Mouse (Mus musculus): Measurements from ENCODE around the gene Pkd2l1.

The Pkd2l1 gene

DNA sequence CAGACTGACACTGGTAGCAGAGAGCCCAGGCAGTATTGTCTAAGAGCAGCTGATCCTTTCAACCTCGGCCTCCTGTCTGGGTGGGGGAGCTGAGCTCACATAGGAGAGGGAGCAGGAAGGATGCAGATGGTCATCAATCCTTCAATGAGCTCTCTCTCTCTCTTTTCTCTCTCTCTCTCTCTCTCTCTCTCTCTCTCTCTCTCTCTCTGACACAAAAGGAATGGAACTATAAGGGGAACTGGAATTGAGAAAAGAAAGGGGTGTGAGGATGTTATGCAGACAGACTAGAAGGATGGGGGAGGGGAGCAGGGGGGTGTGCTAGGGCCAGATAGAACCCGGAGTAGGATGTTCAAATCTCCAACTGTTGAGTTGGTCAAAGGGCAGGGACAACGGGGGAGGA lies at the start of gene Pkd2l1:
Gene Pkd2l1 (minus strand): TSS at position 101 of the 400 bp plus-strand sequence.
- no peak for DNase-seq (ENCODE audit: low spot score in 2 of 2)

DNA sequence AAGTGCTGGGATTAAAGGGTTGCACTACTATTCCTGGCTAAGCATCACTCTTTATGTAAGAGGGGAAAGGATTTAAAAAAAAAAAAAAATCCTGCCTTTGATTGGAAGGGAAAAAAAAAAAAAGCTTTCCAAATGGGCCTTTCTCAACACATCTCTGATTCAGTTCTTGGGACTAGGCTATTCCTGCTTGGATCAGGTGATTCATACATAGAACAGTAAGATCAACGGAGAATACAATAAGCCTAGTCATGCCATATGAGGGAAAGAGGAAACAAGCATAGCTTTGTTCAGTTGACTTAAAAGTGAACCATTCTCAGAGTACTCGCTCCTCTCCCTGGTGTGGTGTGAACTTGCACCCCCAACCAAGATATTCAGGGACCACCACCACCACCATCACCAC lies 46.7 kb upstream of the Pkd2l1 start:
- no peak for DNase-seq (ENCODE audit: low spot score in 2 of 2)

DNA sequence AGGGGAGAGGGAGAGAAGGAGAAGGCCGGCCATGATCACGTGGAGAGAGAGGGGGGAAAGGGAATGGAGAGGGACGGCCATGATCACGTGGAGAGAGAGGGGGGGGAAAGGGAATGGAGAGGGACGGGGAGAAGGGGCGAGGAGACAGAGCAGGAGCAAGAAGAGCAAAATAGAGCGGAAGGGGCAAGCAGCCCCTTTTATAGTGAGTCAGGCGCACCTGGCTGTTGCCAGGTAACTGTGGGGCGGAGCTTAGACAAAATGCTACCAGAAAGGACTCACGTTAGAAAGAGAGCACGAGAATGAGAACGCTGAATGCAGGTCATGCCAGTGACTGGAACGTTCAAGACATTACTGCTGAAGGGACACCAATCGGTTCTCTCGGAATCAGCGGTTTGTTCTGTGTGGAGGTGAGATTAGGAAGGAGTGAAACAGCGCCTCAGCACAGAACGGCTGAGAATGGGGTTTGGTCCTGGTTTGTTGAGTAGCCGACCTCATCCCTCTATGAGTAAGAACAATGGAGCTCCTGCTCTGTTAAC lies 45.3 kb upstream of the Pkd2l1 start:
- no peak for DNase-seq (ENCODE audit: low spot score in 2 of 2)

DNA sequence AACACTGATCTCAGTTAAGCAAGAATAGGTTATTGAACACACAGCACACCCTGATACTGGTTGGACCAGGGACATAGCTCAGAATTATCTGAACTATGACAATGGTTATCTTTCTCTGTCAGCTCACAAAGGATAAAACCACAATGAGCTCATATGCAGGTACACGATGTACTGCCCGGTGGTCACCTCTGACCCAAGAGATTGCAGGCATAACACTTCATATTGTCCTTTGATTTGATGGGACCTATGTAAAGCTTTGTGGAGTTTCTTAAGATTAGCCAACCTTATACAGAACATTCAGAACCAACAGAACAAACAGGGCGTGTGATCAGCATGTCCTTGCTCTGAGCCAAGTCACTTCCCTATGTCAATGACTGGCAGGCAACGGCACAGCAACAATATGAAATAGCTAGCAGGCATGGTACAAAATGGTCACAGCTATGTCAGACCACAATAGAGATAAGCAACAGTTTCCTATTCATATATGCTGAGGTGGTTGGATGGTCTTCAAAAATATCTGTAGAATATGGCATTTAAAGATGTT lies 39.4 kb upstream of the Pkd2l1 start:
- DNase-seq (ENCODE audit: low spot score in 2 of 2), result no peak

DNA sequence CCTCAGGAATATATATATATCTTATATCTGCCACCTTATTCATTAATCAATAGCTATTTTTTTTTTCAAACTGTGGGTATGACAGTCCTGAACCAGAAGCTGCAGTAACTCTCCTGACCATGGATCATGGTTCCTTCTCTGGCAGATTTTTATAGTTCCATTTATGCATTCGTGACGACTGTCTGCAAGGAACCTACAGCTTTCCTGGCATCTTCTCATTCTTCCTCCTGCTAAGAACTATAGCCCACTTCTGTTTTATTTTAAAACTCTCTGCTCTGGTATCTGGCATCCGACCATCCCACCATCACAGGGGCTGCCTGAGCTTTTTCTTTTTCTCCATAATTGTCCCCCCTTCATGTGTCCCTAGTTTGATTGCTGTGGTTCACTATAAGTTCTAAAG lies 38.0 kb upstream of the Pkd2l1 start:
- DNase-seq (ENCODE audit: low spot score in 2 of 2), result no peak

DNA sequence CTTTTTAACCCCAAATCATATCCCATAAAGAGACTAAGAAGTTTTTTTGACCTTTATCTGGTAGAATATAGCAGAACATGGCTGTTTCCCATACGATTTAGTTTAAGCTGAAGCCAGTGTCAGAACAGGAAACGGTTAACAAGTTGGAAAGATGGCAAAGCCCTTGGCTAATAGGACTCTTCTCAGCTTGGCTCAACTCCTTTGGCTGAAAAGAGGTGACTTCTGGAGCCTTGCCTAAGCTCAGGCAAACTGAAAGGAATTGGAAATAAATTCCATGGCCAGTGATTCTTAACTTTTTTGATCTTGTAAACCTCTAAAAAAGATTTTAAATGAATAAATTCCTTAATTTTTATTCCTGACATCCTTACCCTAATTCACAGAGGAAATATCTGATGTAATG lies 37.5 kb upstream of the Pkd2l1 start:
- no peak for DNase-seq (ENCODE audit: low spot score in 2 of 2)

DNA sequence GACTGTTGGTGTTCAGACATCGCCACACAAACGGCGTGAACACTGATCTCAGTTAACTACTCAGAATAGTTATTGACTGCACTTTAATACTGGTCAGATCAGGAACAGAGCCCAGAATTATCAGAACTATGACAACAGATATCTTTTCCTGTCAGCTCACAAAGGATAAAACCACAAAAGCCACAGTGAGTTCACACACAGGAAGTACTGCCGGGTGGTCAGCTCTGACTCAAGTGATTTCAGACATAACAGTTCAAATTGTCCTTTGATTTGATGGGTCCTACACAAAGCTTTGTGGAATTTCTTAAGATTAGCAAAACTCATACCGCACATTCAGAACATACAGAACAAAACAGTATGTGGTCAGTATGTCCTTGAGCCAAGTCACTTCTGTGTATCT lies 33.5 kb upstream of the Pkd2l1 start:
- no peak for DNase-seq (ENCODE audit: low spot score in 2 of 2)

DNA sequence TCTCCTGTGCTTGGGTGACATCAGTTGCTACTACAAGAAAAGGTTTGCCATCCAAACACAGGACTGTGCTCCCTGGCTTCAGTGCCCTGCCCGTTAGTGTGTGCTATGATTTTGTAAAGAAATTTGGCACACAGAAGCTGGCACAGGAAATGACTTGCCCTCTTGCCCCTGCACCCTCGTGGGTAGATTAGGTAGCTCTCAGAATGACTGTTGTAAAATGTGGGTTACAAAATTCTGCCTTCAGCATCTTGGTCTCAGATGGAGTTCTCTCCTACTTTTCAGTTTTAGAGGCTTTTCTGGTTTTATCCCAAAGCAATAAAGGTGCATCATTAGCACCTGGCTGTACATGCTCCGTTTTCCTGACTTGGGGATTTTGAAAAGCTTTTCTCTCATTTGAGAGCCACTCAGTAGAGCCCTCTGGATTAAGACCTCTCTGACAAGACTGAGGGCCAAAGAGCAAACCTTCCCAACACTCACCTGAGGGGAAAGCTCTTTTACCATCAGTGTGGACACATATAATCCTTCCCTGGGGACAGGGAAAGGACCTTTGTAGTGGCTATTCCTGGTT lies 25.8 kb upstream of the Pkd2l1 start:
- DNase-seq (ENCODE audit: low spot score in 2 of 2), result no peak

DNA sequence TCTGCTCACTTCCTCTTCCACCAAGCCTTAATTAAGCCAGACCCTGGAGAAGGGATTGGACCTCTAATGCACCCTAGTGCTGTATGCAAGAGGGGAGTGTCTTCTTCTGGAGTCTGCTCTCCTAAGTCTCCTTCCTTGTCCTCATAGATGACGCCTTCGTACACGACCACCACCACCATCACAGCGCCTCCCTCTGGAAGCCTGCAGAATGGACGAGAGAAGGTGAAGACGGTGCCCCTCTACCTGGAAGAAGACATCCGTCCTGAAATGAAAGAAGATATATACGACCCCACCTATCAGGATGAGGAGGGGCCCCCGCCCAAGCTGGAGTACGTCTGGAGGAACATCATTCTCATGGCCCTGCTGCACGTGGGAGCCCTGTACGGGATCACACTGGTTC lies 23.0 kb upstream of the Pkd2l1 start:
- DNase-seq (ENCODE audit: low spot score in 2 of 2), result no peak

DNA sequence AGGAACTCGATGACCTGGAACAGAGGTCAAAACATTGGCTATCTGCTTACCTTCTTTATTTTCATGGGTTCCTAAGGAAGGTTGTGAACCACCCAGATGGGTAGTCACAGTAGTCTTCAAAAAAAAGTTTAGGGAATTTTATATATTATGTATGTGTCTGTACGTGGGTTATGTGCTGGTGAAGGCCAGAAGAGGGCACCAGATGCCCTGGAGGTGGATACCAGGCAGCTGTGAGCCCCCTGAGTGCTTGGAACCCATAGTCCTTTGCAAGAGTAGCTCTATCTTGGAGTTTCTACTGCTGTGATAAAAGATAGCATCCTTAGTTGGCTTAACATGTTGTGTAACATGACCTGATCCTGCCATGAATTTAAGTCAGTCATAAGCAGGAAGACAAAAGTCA lies 14.8 kb upstream of the Pkd2l1 start:
- DNase-seq (ENCODE audit: low spot score in 2 of 2), result no peak

DNA sequence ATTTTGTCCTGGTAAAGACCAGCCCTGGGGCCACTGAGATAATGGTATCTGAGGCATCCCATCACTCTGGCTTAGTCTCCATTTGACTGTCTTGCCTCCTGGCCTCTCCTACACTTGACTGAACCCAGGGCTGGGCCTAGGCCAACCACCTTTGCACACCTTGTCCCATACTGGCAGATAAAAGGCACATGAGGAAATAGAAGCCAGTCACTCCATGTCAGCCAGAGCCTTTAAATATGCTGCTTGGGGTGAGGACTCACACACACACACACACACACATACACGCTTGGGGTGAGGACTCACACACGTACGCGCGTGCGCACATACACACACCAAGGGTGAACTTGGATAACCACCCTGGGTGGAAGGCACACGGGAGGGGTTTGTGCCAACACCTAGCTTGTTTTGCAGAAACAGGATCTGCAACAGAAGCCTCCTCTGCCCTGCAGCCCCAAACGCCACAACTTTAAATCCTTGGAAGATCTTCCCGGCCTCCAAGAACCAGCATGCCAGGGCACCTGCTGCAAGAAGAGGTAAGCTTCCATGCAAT lies 10.8 kb upstream of the Pkd2l1 start, which contains the start of gene Scd3:
Gene Scd3 (plus strand): TSS at position 255 of the 550 bp plus-strand sequence.
- DNase-seq (ENCODE audit: low spot score in 2 of 2), result no peak

DNA sequence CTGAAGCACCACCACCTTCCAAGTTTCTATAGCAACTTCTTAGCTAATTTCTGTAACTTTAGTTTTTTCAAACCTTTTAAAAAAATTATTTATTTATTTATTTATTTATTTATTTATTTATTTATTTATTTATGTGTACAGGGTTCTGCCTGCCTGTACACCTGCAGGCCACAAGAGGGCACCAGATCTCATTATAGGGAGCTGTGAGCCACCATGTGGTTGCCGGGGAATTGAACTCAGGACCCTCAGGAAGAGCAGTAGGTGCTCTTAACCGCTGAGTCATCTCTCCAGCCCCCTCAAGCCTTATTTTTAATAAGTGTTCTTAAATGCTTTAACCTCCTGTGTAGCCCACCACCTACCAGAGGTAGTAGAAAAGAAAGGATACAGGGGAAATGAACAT lies 6.7 kb upstream of the Pkd2l1 start:
- no peak for DNase-seq (ENCODE audit: low spot score in 2 of 2)

DNA sequence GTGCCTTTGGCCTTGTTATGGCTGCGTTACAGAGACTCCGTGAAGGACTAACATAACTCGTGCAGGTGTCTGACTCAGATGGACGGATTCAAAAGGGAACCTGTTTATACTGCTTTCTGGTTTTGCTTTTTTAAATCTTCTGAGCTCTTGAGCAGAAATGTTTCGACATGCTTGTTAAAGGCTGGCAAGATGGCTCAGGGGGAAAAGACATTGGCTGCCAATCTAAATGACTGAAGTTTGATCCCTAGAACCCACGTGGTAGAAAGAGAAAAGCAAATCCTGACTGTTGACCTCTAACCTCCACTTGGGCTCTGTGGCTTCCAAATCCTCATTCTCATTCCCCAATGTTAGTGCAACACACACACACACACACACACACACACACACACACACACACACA lies 6.3 kb upstream of the Pkd2l1 start:
- DNase-seq (ENCODE audit: low spot score in 2 of 2), result no peak

DNA sequence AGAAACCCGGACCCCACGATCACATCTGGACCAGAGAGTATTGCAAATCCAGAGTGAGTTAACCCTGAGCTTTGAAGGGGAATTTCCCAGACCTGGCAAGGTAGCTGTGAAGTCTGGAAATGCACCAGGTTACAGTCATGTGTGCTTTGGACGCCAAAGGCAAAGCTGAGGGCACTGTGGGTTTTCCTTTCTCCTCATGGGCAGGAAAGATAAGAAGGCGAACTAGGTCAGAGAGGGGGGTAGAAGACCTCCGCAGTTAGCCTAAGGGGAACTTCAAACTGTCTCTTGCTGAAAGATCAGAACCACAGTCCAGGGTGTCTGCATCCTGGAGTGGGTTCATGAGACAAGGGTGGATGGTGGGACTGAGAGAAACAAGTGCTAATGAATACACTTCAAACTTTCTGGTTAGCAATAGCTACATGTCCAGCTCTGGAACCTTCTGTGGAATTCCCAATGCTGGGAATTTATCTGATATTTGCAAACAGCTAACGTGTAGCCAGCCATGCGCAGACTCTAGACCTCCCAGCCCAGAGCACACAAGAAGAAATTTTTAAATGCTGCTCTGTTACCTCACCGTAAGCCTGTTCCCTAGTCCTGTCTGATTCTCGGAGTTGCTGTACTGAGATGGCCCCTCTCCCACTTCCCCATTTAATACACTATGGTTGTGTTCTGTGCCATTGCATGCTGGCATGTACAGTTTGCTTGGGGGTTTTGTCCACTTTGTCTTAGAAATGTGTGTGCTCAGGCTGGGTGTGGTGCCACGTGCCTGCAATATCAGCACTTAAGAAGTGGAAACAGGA lies 5.0 kb upstream of the Pkd2l1 start:
- DNase-seq (ENCODE audit: low spot score in 2 of 2), result no peak

DNA sequence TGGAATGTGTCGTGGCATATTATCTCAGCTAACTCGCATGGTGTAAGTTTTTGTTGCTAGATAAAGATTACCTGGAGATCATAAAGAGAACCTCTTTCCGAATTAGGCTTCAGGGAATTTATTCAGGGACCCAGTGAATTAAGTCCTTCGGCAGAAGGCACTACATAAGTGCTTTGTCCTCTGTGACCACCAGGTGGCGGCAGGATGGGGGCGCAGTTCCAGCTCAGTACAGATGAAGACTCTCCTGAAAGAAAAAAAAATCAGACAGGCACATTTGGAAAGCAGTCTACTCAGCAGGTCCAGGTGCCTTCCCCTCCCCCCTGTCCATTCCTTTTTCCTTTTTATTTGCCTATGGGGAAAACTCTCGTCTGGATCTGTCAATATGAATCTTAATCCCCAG lies 2.9 kb upstream of the Pkd2l1 start:
- peak; percentile 72 to 83 for DNase-seq (ENCODE audit: low spot score in 2 of 2)

DNA sequence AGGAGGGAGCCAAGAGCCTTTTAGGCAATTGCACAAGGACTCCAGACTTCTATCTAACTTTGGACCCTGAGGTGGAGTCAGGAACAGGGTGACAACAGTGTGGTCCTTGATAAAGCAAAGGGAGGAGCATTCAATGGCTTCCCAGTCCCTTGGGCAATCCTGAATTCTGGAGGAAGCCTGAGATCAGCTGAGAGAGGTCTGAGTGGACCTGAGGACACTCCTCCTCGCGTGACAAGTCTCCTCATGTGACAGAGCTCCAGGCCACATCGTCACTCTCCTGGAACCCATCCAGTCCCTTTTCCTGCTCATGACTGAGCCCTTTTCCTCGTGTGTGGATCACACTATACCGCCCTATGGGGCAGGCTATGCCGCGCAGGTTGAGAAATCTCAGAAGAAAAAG lies 1.7 kb upstream of the Pkd2l1 start:
- no peak for DNase-seq (ENCODE audit: low spot score in 2 of 2)

DNA sequence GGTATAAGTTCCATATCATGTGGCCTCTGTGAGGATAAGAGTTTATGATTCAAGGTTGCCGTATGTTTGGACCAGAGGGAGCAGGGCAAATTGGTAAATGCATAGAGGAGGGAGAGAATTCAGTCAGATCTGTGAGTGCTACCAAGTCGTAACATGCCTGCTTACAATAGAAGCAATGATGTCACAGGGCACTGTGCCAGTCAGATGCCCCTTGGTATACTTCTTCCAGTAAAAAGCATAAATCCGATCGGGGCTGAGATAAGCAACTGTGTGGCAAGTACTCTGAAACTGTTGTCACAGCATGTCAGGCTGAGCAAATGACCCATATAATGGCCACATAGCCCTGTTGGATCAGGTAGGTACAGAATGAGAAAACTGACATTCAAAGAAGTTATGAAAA lies 3.2 kb downstream of the Pkd2l1 start:
- DNase-seq (ENCODE audit: low spot score in 2 of 2), result no peak

DNA sequence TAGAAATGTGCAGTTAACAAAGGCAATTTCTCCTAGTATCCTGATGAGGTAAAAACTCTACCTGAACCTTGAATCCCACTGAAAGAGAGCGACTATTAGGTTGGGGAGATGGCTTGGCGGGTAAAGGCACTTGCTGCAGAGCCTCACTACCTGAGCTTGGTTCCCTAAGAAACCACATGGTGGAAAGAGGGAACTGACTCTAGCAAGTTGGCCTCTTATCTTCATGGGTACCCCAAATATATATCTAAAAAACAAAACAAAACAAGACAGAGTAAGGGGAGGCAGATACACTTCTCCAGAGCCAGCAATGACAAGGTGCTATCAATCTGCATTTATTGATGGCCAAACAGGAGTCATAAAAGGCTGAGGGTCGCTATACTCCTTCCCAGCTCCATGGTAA lies 8.3 kb downstream of the Pkd2l1 start:
- no peak for DNase-seq (ENCODE audit: low spot score in 2 of 2)

DNA sequence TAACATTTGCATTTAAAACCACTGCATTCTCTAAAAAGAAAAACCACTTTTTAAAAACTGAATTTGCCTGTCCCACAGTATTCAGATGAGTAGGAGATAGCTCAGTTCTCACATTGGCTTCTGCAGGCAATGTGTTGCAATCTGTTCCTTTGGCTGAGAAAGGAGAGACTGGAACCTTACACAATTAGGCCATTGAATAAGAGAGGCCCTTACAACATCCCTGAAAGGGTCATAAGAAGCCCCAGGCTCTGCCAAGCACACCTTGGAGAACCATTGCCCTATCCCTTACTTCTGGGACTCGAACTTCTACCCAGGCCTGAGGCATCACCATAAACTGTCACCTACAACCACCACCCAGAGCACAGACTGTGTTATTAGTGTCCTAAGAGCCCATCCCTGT lies 11.7 kb downstream of the Pkd2l1 start:
- DNase-seq (ENCODE audit: low spot score in 2 of 2), result no peak

DNA sequence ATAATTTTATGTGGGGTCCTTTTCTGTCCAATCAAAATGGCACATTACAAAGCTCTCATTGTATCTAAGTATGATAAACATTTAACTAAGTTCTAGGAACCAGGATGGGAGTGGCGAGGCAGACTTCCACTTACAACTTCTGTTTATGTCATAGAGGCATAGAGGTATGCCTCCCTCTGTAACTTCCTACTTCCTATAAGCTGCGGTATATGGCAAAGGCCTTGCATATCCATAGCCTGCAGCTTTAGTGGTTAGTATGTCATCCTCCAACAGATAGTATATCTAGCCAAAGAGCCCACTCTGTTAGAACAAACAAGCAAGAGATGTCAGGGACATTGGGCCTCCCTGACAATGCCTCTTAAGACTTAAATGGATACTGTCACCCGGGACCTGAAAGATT lies 15.5 kb downstream of the Pkd2l1 start:
- DNase-seq (ENCODE audit: low spot score in 2 of 2), result no peak

DNA sequence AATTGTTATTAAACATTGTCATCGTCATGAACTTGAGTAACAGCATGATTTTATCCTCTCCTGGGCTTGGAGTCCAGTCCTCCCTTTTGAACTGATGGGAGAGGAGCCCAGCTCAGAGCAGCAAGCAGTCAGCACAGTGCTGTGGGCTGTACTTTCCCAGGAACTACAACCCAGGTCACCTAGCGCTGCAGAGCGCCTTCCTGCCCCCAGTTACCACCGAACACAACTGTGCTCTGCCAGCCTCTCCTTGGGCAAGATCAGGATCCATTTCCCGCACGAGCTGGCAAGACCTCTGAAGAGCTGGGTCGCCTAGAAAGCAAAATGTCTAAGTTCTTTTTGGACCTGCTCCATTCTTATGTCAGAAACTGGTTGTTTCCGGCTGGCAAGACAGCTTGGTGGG lies 17.4 kb downstream of the Pkd2l1 start:
- no peak for DNase-seq (ENCODE audit: low spot score in 2 of 2)

DNA sequence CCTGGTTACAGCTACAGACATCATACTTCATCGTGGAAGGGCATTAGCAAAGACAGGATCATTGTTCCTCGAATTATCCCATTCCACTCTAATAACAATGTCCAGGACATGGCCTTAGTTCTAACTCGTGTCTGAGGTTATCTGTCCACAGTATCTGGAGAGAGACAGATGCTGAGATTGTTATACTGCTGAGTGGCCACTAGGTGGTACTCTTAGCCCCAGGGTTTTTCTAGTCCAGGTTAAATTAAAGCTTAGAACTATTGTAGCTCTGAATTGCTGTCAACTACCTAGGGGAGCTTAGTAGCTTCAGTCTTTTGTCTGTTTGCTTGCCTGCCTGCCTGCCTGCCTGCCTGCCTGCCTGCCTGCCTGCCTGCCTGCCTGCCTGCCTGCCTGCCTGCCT lies 30.7 kb downstream of the Pkd2l1 start:
- DNase-seq (ENCODE audit: low spot score in 2 of 2), result peak in 1 of 2 experiments; percentile 29

DNA sequence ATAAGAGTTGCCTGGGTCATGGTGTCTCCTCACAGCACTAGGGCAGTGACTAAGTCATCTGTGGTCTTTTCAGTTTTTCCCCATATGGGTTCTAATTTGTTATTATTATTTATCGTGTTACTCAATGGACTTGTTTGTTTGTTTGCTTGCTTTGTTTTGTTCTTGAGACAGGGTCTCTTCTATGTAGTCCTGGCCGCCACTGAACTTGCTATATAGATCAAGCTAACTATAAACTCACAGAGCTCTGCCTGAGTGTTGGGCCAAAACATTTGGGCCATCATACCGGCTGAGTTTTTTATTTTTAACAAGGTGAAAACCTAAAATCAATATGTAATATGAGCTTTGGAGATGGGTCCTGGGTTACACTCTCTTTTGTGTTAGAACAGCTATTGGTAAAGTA lies 32.9 kb downstream of the Pkd2l1 start:
- no peak for DNase-seq (ENCODE audit: low spot score in 2 of 2)
